Mouse (Mus musculus) heart, postnatal 0 days (tissue): ENCODE measurements around the gene Klf12. TPM values are rescaled to one million over a fixed set of nuclear protein-coding genes. Genes with fewer than 3 reads are reported as not detected.
A peak's percentile ranks its signal among the peaks of the same experiment; 100 is the strongest.

Experiments used
- ATAC-seq: fragments of 200-750 bp; cut with Nextera tagmentation; 2 replicates; pipeline ENCODE4 v1.8.0; 2017; ENCODE audit warnings: low read depth, moderate number of reproducible peaks, moderate library complexity; ENCODE audit not compliant: insufficient read depth
- DNase-seq: peaks from one replicate; pipeline ENCODE4 v3.0.0-alpha.2; 2016; ENCODE audit warnings: low spot score
- H3K27ac ChIP-seq: fragments of 300-500 bp; sonication (generic); 2 replicates; pipeline ENCODE4 v1.5.1; 2014; ENCODE audit warnings: low read depth, mild to moderate bottlenecking
- H3K27me3 ChIP-seq: fragments of 300-500 bp; sonication (generic); 2 replicates; pipeline ENCODE4 v1.6.1; 2014; ENCODE audit warnings: low read length, mixed read lengths; ENCODE audit not compliant: control insufficient read depth, insufficient read depth
- H3K36me3 ChIP-seq: fragments of 300-500 bp; sonication (generic); replicated peaks from 2 replicates; pipeline ENCODE4 v1.6.1; 2014; ENCODE audit warnings: low read length, mixed read lengths; ENCODE audit not compliant: control insufficient read depth, insufficient read depth
- H3K4me1 ChIP-seq: fragments of 300-500 bp; sonication (generic); 2 replicates; pipeline ENCODE4 v1.6.1; 2014; ENCODE audit warnings: antibody characterized with exemption; ENCODE audit not compliant: control insufficient read depth, insufficient read depth
- H3K4me2 ChIP-seq: fragments of 300-500 bp; sonication (generic); 2 replicates; pipeline ENCODE4 v1.6.1; 2014; ENCODE audit warnings: low read depth, mild to moderate bottlenecking, low read length, moderate library complexity
- H3K4me3 ChIP-seq: fragments of 300-500 bp; sonication (generic); 2 replicates; pipeline ENCODE4 v1.5.1; 2014; ENCODE audit warnings: low read depth, low read length
- H3K9ac ChIP-seq: fragments of 300-500 bp; sonication (generic); replicated peaks from 2 replicates; pipeline ENCODE4 v1.6.1; 2014; ENCODE audit warnings: low read depth, low read length, mixed read lengths
- H3K9me3 ChIP-seq: fragments of 300-500 bp; sonication (generic); replicated peaks from 2 replicates; pipeline ENCODE4 v1.6.1; 2016; ENCODE audit warnings: low read length; ENCODE audit not compliant: control insufficient read depth
- CTCF ChIP-seq: IDR thresholded peaks from 2 replicates; pipeline ENCODE4 v1.5.1; 2016; ENCODE audit warnings: antibody characterized with exemption, control low read depth, low read depth
- EP300 ChIP-seq: IDR thresholded peaks from 2 replicates; pipeline ENCODE4 v1.6.1; 2016; ENCODE audit warnings: antibody characterized with exemption, low read depth
- WGBS: fragments of 180-500 bp; shearing (Covaris S2); extraction: QIAGEN DNeasy Blood & Tissue Kit; methylation state at CpG from one replicate; pipeline ENCODE4 v1.1.7; 2014; 5-methylcytosine and 5-hydroxymethylcytosine counted together
- polyA plus RNA-seq: library from polyadenylated mRNA; unstranded; fragments of >200 nt; fragmentation: Nextera tagmentation; extraction: Ambion mirVana; gene quantifications from 2 replicates; pipeline ENCODE4 v1.2.1, GENCODE M21; 2015
- total RNA-seq: library from RNA; depleted of rRNA; stranded (reverse); fragments of >200 nt; gene quantifications from 2 replicates; pipeline ENCODE4 v1.2.3, GENCODE M21; 2014; ENCODE audit warnings: low replicate concordance; rRNA removed

Klf12 gene
- 5.7 and 26.3 TPM in 2 replicates for total RNA-seq
- 4.1 and 4.7 TPM in 2 replicates for polyA plus RNA-seq

GRCm38 (mm10) chr14:100284119-100284860, at the start of gene Klf12:
Klf12 (minus strand) TSS chr14:100284679.
- Histone ChIP-seq H3K4me2 (peak within 1 kb of the TSS; percentile 94), H3K9me3 (no peaks in the 10 kb centered on the region)
- TF ChIP-seq EP300 (no peak), CTCF (no peak)

DNA sequence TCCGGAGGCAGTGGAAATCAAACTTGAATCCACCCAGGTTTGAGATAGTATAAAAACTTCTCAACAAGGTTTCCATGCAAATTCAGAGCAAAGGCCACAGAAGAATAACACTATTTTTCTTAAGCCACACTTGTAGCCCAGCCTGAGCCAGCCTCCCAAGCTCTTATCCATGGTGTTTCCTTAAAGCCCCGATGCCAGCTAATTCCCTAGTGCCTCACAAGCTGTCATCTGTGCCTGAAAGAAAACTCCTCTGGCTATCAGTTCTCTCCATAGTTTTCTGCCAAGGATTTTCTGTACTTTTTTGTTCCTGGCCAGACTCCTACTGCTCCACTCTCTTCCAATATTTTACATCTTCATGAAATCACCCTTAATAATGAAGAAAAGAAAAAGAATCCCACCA, 48.9 kb upstream of the Klf12 start:
- Histone ChIP-seq H3K9ac (no peak overlapping the region), H3K27me3 (no peaks in the 10 kb centered on the region), H3K36me3 (no peaks in the 10 kb centered on the region), H3K4me1 (no peaks in the 10 kb centered on the region), H3K4me3 (no peak overlapping the region), H3K9me3 (no peaks in the 10 kb centered on the region), H3K27ac (no peak overlapping the region), H3K4me2 (no peak overlapping the region)
- no peak for DNase-seq
- ATAC-seq = no peak
- 65% methylated on average over 2 of the region's 2 CpGs for WGBS
- TF ChIP-seq CTCF = no peak
- no peak for TF ChIP-seq EP300

More at GRCm38 (mm10) chr14:100284119-100284860, at the start of gene Klf12:
- Histone ChIP-seq H3K27me3 (no peaks in the 10 kb centered on the region), H3K4me1 (peaks cover 7% of the 10 kb centered on the region; the same call in 1 of the 2 replicates), H3K27ac (peak within 1 kb of the TSS; percentile 73), H3K4me3 (peak within 1 kb of the TSS; percentile 66), H3K36me3 (no peaks in the 10 kb centered on the region), H3K9ac (peak within 1 kb of the TSS; percentile 54)
- DNase-seq (peak; percentile 84), ATAC-seq (peak; percentile 78)
- WGBS = 0% methylated on average over 35 of the region's 40 CpGs

DNA sequence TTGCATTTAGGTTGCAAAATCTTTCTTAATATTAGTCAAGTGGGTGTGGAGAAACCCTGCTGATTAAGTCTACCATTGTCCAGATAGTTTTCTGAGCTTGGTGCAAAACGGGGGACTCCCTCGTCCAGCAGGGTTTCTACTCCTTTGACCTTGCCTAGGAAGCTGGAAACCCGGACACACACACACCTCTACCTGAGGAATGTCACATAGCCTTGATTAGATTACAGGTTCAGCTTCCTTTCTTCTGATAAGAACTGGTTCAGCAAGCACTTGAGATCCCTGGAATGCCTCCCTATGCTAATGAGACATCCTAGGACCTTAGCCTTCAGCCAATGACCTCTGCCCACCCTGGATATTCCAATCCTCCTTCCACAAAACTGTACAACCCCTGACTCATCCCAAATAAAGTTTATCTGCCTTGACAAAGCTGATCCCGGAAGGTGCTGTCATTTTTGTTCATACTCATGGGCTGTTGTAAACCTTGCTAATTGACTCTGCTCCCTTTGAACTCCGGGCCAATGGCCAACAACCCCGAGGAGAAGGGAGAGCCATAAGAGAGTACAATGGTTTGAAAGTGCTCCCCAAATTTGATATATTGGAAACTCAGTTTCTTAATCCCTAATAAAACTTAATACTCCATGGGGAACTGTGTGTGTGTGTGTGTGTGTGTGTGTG, 44.3 kb upstream of the Klf12 start:
- Histone ChIP-seq H3K4me2 (no peak overlapping the region), H3K27me3 (no peaks in the 10 kb centered on the region), H3K4me1 (no peaks in the 10 kb centered on the region), H3K27ac (no peak overlapping the region), H3K9me3 (no peaks in the 10 kb centered on the region), H3K36me3 (no peaks in the 10 kb centered on the region), H3K9ac (no peak overlapping the region), H3K4me3 (no peak overlapping the region)
- ATAC-seq (no peak), DNase-seq (no peak)
- TF ChIP-seq CTCF (no peak), EP300 (no peak)
- 62% methylated on average over 6 of the region's 6 CpGs for WGBS

GRCm38 (mm10) chr14:100324303-100324702, 39.8 kb upstream of the Klf12 start:
- H3K4me1 ChIP-seq = no peaks in the 10 kb centered on the region
- ATAC-seq (no peak), DNase-seq (no peak)
- no peaks in the 10 kb centered on the region for H3K9me3 ChIP-seq
- H3K4me2 ChIP-seq = no peak overlapping the region
- no peak overlapping the region for H3K4me3 ChIP-seq
- H3K9ac ChIP-seq = no peak overlapping the region
- WGBS = 82% methylated on average over 7 of the region's 7 CpGs
- H3K36me3 ChIP-seq = no peaks in the 10 kb centered on the region
- H3K27ac ChIP-seq = no peak overlapping the region
- no peaks in the 10 kb centered on the region for H3K27me3 ChIP-seq
- TF ChIP-seq EP300 (no peak), CTCF (no peak)

- no peak overlapping the region for H3K27ac ChIP-seq
- ATAC-seq (no peak), DNase-seq (no peak)
- no peaks in the 10 kb centered on the region for H3K36me3 ChIP-seq
- H3K4me1 ChIP-seq = no peaks in the 10 kb centered on the region
- TF ChIP-seq EP300 (no peak), CTCF (no peak)
- H3K27me3 ChIP-seq = no peaks in the 10 kb centered on the region
- H3K4me3 ChIP-seq = no peak overlapping the region
- H3K9me3 ChIP-seq = no peaks in the 10 kb centered on the region
- H3K9ac ChIP-seq = no peak overlapping the region
- H3K4me2 ChIP-seq = no peak overlapping the region
- 73% methylated on average over 6 of the region's 6 CpGs for WGBS
Measured at GRCm38 (mm10) chr14:100322012-100322411, 37.5 kb upstream of the Klf12 start.
